Mouse (Mus musculus) lung, adult 2 months (tissue): ENCODE data around the gene Lhfpl2. TPM values are rescaled to one million over a fixed set of nuclear protein-coding genes. Genes with fewer than 3 reads are reported as not detected.
"Not testable (repeated sequence)": the region's sequence is repeated elsewhere in the genome, so short reads cannot be mapped to it uniquely, and the experiment has no call there.

ENCODE experiments used
- DNase-seq: peaks from one replicate; pipeline ENCODE4 v3.0.0; 2022
- H3K4me1 ChIP-seq: fragments of 200-500 bp; 2 replicates; pipeline ENCODE4 v1.6.1; 2011; ENCODE audit warnings: low read length; ENCODE audit not compliant: control insufficient read depth, insufficient read depth
- H3K4me3 ChIP-seq: fragments of 200-500 bp; replicated peaks from 2 replicates; pipeline ENCODE3; 2011; ENCODE audit warnings: low read depth, mild to moderate bottlenecking, control low read depth, low read length; ENCODE audit errors: extremely low read depth
- CTCF ChIP-seq: fragments of 200-500 bp; IDR thresholded peaks from 2 replicates; pipeline ENCODE4 v1.5.1; 2011; ENCODE audit warnings: mild to moderate bottlenecking, low read length, control low read depth; ENCODE audit not compliant: insufficient read depth
- POLR2A ChIP-seq: fragments of 200-500 bp; IDR thresholded peaks from 2 replicates; pipeline ENCODE4 v1.6.1; 2011; ENCODE audit warnings: low read depth, mild to moderate bottlenecking, control low read depth, low read length, borderline replicate concordance; ENCODE audit errors: extremely low read depth
- WGBS: fragments of 180-500 bp; shearing (Covaris S2); methylation state at CpG from one replicate; pipeline ENCODE4 v1.1.7; 2018; 5-methylcytosine and 5-hydroxymethylcytosine counted together
- polyA plus RNA-seq: library from polyadenylated mRNA; depleted of rRNA; stranded (reverse); fragments of >200 nt; gene quantifications from 2 replicates; pipeline ENCODE4 v1.2.3, GENCODE M21; 2012; rRNA removed

Gene Lhfpl2
- polyA plus RNA-seq, result 9.4 and 9.9 TPM in 2 replicates

DNA sequence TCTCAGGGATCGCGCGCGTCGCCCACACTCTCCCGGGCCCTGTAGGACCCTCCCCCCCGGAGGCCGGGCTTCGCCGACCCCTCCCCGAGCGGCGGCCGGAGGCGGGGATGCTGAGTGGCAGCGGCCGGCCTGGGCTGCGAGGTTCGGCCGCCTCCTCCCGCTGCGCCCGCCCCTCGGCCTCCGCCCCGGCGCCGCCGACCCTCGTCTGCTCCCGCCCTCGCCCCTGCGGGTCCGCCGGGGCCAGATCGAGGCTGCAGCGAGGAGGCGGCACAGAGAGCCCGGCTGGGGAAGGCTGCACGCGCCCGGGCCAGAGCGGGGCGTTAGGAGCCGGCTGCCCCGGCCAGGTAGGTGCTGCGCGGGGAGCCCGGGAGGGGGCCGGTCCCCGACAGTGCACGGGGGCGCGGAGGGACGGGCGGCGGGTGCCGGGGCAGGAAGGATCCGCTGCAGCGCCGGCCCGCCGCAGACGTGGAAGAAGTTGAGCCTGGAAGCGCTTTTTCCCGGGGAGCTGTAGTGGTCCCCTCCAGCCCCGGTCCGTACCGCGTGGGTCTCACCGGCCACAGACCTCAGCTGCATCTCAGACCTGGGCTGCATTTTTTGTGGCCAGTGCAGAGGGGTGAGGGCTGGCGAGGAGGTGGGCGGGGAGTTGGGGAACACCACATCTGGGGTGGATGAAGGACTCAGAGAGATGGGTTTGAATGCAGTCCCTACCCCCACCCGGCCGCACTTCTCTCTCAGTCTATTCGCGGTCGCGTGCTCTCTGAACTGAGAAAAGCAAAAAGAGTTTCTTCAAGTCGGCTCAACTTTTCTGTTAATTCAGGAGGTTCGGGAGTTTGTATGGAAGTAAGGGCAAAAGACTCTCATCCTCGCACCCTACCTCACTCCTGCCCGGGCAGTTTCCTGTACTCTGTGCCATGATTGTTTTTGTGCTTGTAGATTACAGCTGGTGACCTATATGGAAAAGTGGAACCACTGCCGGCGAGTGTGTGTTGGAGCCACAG is at the start of gene Lhfpl2:
Gene Lhfpl2, plus strand, starts transcription at position 234 of the 998 bp plus-strand sequence.
- H3K4me1 ChIP-seq, result no peaks in the 10 kb centered on the region
- WGBS, result 2% methylated on average over 77 of the region's 85 CpGs
- peak; percentile 43 for DNase-seq
- H3K4me3 ChIP-seq, result peak within 1 kb of the TSS; percentile 54
- no peak for TF ChIP-seq POLR2A

DNA sequence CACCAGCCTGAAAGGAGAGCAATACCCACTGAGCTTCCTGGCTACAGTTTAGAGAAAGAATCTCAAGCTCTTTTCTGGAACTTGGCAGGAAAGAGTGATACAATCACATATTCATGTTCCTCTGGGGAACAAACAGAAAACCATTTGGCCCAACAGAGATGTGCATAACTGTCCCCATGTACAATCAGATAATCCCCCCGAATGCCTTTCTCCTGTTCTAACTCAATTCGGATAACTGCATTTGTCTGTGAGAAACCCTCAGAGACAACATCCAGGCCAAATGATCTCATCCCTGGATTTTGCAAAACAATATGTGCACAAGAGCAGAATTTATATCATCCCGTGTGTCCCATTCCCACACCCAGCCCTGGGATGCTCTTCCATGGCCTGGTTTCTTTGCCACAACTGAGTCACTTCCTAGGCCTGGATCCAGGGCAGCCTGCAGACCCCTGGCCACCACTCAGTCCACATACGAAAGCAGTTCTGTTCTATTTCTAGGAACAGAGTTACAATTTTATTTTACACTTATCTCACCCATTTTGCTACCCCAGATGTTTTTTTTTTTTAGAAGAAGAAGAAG is 45.5 kb upstream of the Lhfpl2 start:
- DNase-seq, result no peak
- Histone ChIP-seq H3K4me3 (no peak overlapping the region), H3K4me1 (no peaks in the 10 kb centered on the region)
- WGBS, result 89% methylated on average over 4 of the region's 4 CpGs
- TF ChIP-seq POLR2A (no peak), CTCF (no peak)

DNA sequence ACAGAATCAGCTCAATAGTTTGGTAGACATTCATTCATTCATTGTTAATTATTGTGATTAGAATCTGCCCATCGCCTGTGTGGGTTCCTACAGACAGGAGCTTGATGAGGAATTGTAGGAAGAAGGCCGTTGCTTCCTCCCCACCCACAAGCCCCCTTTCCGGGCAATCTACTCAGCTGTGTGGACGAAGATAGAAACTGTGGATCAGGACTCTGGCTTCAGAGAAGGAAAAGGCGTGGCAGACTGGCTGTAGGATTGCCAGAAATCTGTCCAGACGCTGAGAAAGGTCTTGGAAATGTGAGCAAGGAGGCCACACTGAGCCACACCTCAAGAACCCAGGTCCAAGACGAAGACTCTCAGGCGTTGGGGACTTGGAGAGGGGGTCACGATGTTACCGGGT is 43.6 kb upstream of the Lhfpl2 start:
- H3K4me1 ChIP-seq, result no peaks in the 10 kb centered on the region
- WGBS, result 59% methylated on average over 10 of the region's 10 CpGs
- no peak for DNase-seq
- no peak for TF ChIP-seq CTCF
- TF ChIP-seq POLR2A, result no peak
- no peak overlapping the region for H3K4me3 ChIP-seq

DNA sequence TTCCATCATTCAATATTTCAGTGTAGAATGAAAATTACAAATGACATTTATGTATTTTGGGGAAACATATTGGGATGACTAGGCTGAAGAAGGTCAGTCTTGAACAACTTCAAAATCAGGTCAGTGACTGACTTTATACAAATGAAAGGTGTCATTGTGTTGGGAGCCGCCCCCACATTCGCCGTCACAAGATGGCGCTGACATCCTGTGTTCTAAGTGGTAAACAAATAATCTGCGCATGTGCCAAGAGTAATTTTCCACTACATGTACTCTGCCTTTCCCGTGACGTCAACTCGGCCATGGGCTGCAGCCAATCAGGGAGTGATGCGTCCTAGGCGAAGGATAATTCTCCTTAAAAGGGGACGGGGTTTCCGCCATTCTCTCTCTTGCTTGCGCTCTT is 33.0 kb upstream of the Lhfpl2 start:
- not testable (repeated sequence) for H3K4me1 ChIP-seq, H3K4me3 ChIP-seq, DNase-seq
- WGBS, result 68% methylated on average over 10 of the region's 13 CpGs

DNA sequence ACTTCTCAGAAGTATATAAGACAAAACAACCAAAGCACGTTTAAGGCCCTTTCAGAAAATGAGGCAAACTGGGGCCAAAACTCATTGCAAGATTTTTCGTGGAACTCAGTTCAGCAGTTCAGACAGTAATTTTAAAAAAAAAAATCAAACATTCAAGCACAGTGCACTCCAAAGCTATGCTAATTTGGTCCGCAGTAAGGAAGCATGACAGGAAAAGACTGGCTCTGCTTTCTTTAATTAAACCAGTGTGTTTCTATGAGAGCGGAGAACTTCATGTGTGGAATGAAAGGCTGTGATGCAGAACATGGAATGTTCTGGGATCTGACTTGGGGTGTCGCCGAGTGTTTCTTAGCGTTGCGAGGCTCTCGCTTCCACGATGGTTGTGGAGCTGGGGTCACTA is 28.4 kb upstream of the Lhfpl2 start:
- no peaks in the 10 kb centered on the region for H3K4me1 ChIP-seq
- no peak overlapping the region for H3K4me3 ChIP-seq
- no peak for DNase-seq
- TF ChIP-seq CTCF (no peak), POLR2A (no peak)
- 88% methylated on average over 10 of the region's 10 CpGs for WGBS

DNA sequence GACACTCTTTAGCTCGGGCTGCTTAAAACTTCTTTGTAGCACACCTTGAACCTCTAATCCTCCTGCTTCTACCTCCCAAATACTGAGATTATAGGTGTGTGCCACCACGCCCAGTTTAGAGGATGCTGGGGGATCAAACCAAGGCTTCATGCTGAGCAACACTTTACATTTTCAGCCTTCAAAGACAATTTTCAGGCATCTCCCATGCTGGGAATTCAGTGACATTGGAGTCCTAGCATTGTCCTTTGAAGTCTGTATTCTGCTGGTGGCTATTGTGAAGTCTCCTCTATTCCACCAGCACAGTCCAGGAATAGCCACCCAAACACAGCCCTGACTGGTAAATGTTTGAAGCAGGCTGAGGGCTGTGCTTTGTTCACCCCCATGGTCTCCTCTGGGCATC is 27.0 kb upstream of the Lhfpl2 start:
- Histone ChIP-seq H3K4me1 (no peaks in the 10 kb centered on the region), H3K4me3 (no peak overlapping the region)
- 94% methylated on average over 2 of the region's 2 CpGs for WGBS
- TF ChIP-seq CTCF, result no peak
- no peak for TF ChIP-seq POLR2A
- no peak for DNase-seq

DNA sequence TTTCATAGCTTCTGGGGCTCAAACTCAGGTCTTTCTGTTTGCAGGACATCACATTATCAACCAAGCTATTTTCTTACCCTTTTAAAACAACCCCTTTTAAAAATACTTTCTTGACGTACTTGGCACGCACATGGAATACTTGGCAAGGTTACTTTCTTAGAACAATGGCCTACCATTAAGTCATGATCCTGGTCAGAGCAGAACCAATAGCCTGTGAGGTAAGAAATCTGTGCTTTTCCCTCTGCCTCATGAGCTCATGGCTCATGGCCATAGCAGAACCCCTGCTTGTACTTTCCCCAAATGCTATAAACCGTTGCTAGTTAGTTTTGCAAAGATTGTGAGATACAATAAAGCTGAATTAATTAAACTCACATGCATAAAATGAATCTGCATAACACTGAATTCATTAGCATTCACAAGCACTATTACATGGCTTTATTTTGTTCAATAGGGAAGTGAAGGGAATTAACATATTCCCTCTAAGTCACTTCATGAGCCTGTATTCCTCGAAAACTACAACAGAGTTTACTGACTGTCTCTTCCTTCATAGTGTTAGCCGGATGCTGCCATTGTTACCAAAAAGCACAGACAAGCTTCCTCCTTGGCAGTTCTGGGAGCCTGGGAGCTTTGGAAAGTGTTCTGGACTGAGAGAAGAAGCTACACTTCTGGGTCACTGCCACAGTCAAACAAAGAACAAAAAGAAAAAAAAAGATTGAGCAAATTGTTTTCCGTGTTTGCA is 20.1 kb upstream of the Lhfpl2 start:
- H3K4me1 ChIP-seq, result peaks cover 2% of the 10 kb centered on the region; the same call in 1 of the 2 replicates
- H3K4me3 ChIP-seq, result no peak overlapping the region
- WGBS, result 33% methylated on average over 6 of the region's 6 CpGs
- no peak for DNase-seq
- TF ChIP-seq CTCF, result no peak
- TF ChIP-seq POLR2A, result no peak

DNA sequence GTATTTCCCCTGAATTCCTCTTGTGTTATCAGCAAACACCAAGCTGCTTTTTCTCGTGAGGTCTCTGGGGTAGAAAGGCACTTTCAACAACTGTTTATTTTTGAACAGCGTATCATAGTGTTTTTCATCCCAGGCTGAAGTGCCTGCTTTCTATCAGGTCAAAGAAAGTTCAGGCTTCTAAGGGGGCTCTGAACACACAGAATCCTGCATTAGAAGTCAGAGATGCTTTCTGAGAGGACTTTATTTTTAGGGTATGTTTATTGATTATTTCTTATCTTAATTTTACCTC is 19.6 kb upstream of the Lhfpl2 start:
- TF ChIP-seq CTCF (no peak), POLR2A (no peak)
- Histone ChIP-seq H3K4me3 (no peak overlapping the region), H3K4me1 (peaks cover 2% of the 10 kb centered on the region; the same call in 1 of the 2 replicates)
- no peak for DNase-seq
- 16% methylated on average over 2 of the region's 2 CpGs for WGBS

DNA sequence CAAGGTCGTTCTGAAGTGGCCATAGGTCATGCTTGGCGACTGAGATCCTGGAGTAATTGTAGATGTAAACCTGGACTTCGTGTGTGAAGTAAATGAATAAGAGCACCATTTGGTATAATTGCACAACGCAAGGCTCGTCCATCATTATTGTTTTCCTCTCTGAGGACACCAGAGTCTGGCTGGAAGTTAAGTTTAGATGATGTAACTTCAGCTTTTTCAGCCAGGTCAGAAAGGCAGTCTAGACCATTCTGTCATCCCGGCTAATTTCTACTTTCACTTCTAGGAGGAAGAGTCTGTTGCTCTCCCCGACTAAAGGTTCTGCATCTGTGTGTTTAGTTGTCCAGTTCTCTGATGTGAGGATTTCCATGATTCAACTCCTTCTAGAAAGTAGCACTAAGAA is 7.6 kb upstream of the Lhfpl2 start:
- TF ChIP-seq CTCF, result no peak
- TF ChIP-seq POLR2A, result no peak
- H3K4me3 ChIP-seq, result no peak overlapping the region
- DNase-seq, result no peak
- H3K4me1 ChIP-seq, result peaks cover 2% of the 10 kb centered on the region; the same call in 1 of the 2 replicates
- WGBS, result 19% methylated on average over 7 of the region's 7 CpGs

DNA sequence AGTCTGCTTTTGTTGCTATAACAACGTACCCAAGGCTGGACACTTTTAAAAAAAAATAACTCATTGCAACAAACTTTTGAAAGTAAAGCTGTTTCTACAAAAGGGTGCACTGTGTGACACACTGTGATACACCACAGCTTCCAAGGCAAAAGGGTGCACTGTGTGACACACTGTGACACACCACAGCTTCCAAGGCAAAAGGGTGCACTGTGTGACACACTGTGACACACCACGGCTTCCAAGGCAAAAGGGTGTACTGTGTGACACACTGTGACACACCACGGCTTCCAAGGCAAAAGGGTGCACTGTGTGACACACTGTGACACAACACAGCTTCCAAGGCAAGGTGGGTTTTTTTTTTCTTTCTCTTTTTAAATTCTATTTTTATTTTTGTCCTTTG is 6.8 kb upstream of the Lhfpl2 start:
- peaks cover 2% of the 10 kb centered on the region; the same call in 1 of the 2 replicates for H3K4me1 ChIP-seq
- 95% methylated on average over 3 of the region's 3 CpGs for WGBS
- no peak for DNase-seq
- TF ChIP-seq POLR2A (no peak), CTCF (no peak)
- H3K4me3 ChIP-seq, result no peak overlapping the region
